Comparison of ENCODE assay signal across 27 mouse cellular contexts in genomic region chr9:57267421-57267820, GRCm38 (mm10). TPM values are rescaled to one million over a fixed set of nuclear protein-coding genes. Genes with fewer than 3 reads are reported as not detected.
DNase-seq lines count a peak whose midpoint lies in the region; ATAC-seq and TF ChIP-seq lines count a peak whose summit lies in the region.
"Had no signal": no experiment of that assay in that cellular context is flagged by ENCODE, and none has a peak within 500 bp of the region (broad histone marks: within the 10 kb centered on the region; RNA-seq: fewer than 3 reads in every experiment).

No protein-coding gene starts in this region.

- no peak for TF ChIP-seq CTCF in layer of hippocampus, adult 2 months (conservative IDR thresholded peaks at IDR 0.05)

- H3K4me1 ChIP-seq in heart, embryonic 13.5 days = peaks cover 51% of the 10 kb centered on the region
- H3K4me1 ChIP-seq in midbrain, embryonic 10.5 days = peaks cover 74% of the 10 kb centered on the region
- peaks cover 27% of the 10 kb centered on the region for H3K4me1 ChIP-seq in midbrain, embryonic 15.5 days
- H3K4me1 ChIP-seq in limb, embryonic 10.5 days = peaks cover 85% of the 10 kb centered on the region

- ATAC-seq in heart, embryonic 13.5 days (ENCODE audit: extremely low read depth, insufficient number of reproducible peaks, low FRiP score, low TSS enrichment) = no peak
- no peak for ATAC-seq in midbrain, embryonic 15.5 days (replicated peaks)

- no peaks in the 10 kb centered on the region for H3K36me3 ChIP-seq in heart, embryonic 13.5 days
- no peaks in the 10 kb centered on the region for H3K36me3 ChIP-seq in midbrain, embryonic 10.5 days
- no peaks in the 10 kb centered on the region for H3K36me3 ChIP-seq in midbrain, embryonic 15.5 days (replicated peaks)
- H3K36me3 ChIP-seq in limb, embryonic 10.5 days = no peaks in the 10 kb centered on the region
- H3K36me3 ChIP-seq: hindbrain, embryonic 15.5 days; neural tube, embryonic 12.5 days had no signal

- H3K4me2 ChIP-seq in heart, embryonic 13.5 days = no peak overlapping the region
- no peak overlapping the region for H3K4me2 ChIP-seq in midbrain, embryonic 15.5 days
- H3K4me2 ChIP-seq: hindbrain, embryonic 15.5 days; neural tube, embryonic 12.5 days had no signal

- DNase-seq in heart, adult 9 months (ENCODE audit: low spot score in 2 of 2) = no peak
- peak; percentile 59 for DNase-seq in midbrain, embryonic 10.5 days (ENCODE audit: low spot score)
- DNase-seq in limb, embryonic 10.5 days (ENCODE audit: low spot score) = no peak
- no peak for DNase-seq in cerebellum, adult 9-11 months
- DNase-seq in layer of hippocampus, adult 2 months (ENCODE audit: low spot score in 2 of 2) = no peak
- DNase-seq: adrenal gland, postnatal 25 days; B cell, adult 2 months; cerebellum, adult 18-20 months; gastrocnemius, postnatal 10 days; kidney, adult 11 months; layer of hippocampus, postnatal 36 days; lung, postnatal 10 days; right cerebral cortex, postnatal 14 days; spleen, adult 18-20 months; thymus, adult 2 months had no signal

- 0 out of 2 replicates have a peak overlapping the region, but pooled peaks have one; percentile 3 for H3K9ac ChIP-seq in heart, embryonic 13.5 days
- H3K9ac ChIP-seq in midbrain, embryonic 15.5 days = no peak overlapping the region
- H3K9ac ChIP-seq: hindbrain, embryonic 15.5 days; neural tube, embryonic 12.5 days had no signal

- no peak overlapping the region for H3K4me3 ChIP-seq in heart, embryonic 13.5 days
- H3K4me3 ChIP-seq in midbrain, embryonic 10.5 days = peak overlapping the region; percentile 14; the same call in 1 of the 2 replicates
- no peak overlapping the region for H3K4me3 ChIP-seq in midbrain, embryonic 15.5 days
- H3K4me3 ChIP-seq in limb, embryonic 10.5 days = no peak overlapping the region
- no peak overlapping the region for H3K4me3 ChIP-seq in layer of hippocampus, adult 2 months
- H3K4me3 ChIP-seq: hindbrain, embryonic 15.5 days; neural tube, embryonic 12.5 days had no signal

- 59% methylated on average over 5 of the region's 5 CpGs for WGBS in heart, embryonic 13.5 days
- WGBS in midbrain, embryonic 10.5 days = 5% methylated on average over 5 of the region's 5 CpGs
- WGBS in midbrain, embryonic 15.5 days = 9% methylated on average over 5 of the region's 5 CpGs
- 16% methylated on average over 5 of the region's 5 CpGs for WGBS in limb, embryonic 10.5 days

- peaks cover 38% of the 10 kb centered on the region for H3K27me3 ChIP-seq in heart, embryonic 13.5 days (replicated peaks)
- H3K27me3 ChIP-seq in midbrain, embryonic 10.5 days (ENCODE audit: low read depth, poor library complexity, severe bottlenecking) = peaks cover 38% of the 10 kb centered on the region
- H3K27me3 ChIP-seq in midbrain, embryonic 15.5 days (replicated peaks) = no peaks in the 10 kb centered on the region
- peaks cover 60% of the 10 kb centered on the region for H3K27me3 ChIP-seq in limb, embryonic 10.5 days (ENCODE audit: low read depth, poor library complexity, severe bottlenecking)

- no peaks in the 10 kb centered on the region for H3K9me3 ChIP-seq in heart, embryonic 13.5 days
- H3K9me3 ChIP-seq in midbrain, embryonic 10.5 days (replicated peaks) = no peaks in the 10 kb centered on the region
- no peaks in the 10 kb centered on the region for H3K9me3 ChIP-seq in midbrain, embryonic 15.5 days
- no peaks in the 10 kb centered on the region for H3K9me3 ChIP-seq in limb, embryonic 10.5 days (replicated peaks)
- H3K9me3 ChIP-seq: hindbrain, embryonic 15.5 days; neural tube, embryonic 12.5 days had no signal

- H3K27ac ChIP-seq in heart, embryonic 13.5 days (replicated peaks) = no peak overlapping the region
- peak overlapping the region; percentile 59; the same call in 1 of the 2 replicates for H3K27ac ChIP-seq in midbrain, embryonic 10.5 days (replicated peaks)
- no peak overlapping the region for H3K27ac ChIP-seq in midbrain, embryonic 15.5 days
- peak overlapping the region; percentile 59 for H3K27ac ChIP-seq in limb, embryonic 10.5 days
- H3K27ac ChIP-seq in layer of hippocampus, adult 2 months = no peak overlapping the region
- H3K27ac ChIP-seq: hindbrain, embryonic 15.5 days; kidney, postnatal 0 days; neural tube, embryonic 12.5 days had no signal

RNA-seq across cellular contexts. Expression of gene 1700017B05Rik, which starts 5.0 kb away (rescaled TPM):
- 11.9 and 16.9 TPM in 2 replicates for polyA plus RNA-seq in heart, embryonic 13.5 days (2015; fragmentation: Nextera tagmentation; extraction: Ambion mirVana)
- 11.8 TPM in 2 replicates for polyA plus RNA-seq in midbrain, embryonic 10.5 days (2016; fragmentation: Nextera tagmentation; extraction: Ambion mirVana)
- 4.0 and 4.4 TPM in 2 replicates for polyA plus RNA-seq in midbrain, embryonic 15.5 days (2015; fragmentation: Nextera tagmentation; extraction: Ambion mirVana)
- polyA plus RNA-seq in limb, embryonic 10.5 days (2016; fragmentation: Nextera tagmentation; extraction: Ambion mirVana) = 17.7 and 19.2 TPM in 2 replicates
- 10 to 100 TPM; 29.4 to 32.4 TPM for total RNA-seq in layer of hippocampus, adult 2 months (2021)

RNA-seq across cellular contexts. Expression of gene Trcg1, which starts 31.1 kb away (rescaled TPM):
- polyA plus RNA-seq in heart, embryonic 13.5 days (2015; fragmentation: Nextera tagmentation; extraction: Ambion mirVana) = 0.07 TPM in 1 of 2 replicates, not detected in the other
- polyA plus RNA-seq in midbrain, embryonic 10.5 days (2016; fragmentation: Nextera tagmentation; extraction: Ambion mirVana) = not detected in 2 replicates
- not detected in 2 replicates for polyA plus RNA-seq in midbrain, embryonic 15.5 days (2015; fragmentation: Nextera tagmentation; extraction: Ambion mirVana)
- polyA plus RNA-seq in limb, embryonic 10.5 days (2016; fragmentation: Nextera tagmentation; extraction: Ambion mirVana) = not detected in 2 replicates
- total RNA-seq in layer of hippocampus, adult 2 months (2021) = not detected
- total RNA-seq: adrenal gland, postnatal 25 days; gastrocnemius, postnatal 10 days; layer of hippocampus, adult 18-20 months; layer of hippocampus, postnatal 36 days; left cerebral cortex, postnatal 14 days; megakaryocyte progenitor cell, adult 5-6 weeks had no signal
- polyA plus RNA-seq: embryonic facial prominence, embryonic 14.5 days; heart, embryonic 16.5 days; hindbrain, embryonic 15.5 days; limb, embryonic 14.5 days; liver, embryonic 16.5 days; neural tube, embryonic 12.5 days had no signal

Comparison
In these comparisons a context has a peak if more than half of its experiments do, and no peak if none do; other contexts are left out.
1. H3K27ac ChIP-seq: peak in midbrain, embryonic 10.5 days (single experiment) and limb, embryonic 10.5 days (single experiment); none in heart, embryonic 13.5 days (single experiment), midbrain, embryonic 15.5 days (single experiment) and layer of hippocampus, adult 2 months (single experiment).